In the genomic region with DNA sequence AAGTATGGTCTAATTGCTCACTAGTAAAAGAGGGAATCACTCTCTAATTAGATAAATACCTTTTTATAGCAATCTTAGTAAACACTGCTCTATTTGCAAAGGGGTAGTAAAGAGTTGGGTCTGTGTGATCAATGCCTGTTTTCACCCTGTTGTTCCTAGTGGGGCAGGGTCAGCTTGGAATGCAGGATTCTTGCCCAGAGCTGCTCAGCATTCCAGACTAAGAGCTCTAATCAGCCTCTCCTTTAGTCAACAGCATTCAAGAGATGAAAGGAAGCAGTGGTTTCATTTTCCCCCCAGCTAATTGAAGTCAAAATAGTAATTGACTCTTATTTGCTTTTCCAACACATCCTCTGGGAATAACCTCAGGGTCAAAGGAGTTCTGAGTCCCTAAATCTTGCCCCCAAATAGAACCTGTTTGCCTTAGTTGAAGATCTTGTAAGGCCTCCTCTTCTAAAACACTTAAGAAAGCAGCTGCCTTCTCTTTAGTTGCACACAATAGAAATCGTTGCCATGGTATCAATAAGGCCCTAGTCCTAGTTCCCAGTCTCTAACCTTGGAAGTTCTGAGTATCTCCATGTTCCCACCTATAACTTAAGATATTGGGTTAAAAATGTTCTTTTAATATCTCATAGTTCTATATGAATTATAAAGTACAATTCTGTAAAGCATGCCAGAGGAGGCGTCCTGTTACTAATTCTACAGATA, we compare ENCODE assay signal across 19 mouse cellular contexts.
DNase-seq lines count a peak whose midpoint lies in the region; ATAC-seq and TF ChIP-seq lines count a peak whose summit lies in the region.
"Had no signal": no experiment of that assay in that cellular context is flagged by ENCODE, and none has a peak within 500 bp of the region (broad histone marks: within the 10 kb centered on the region; RNA-seq: fewer than 3 reads in every experiment).

No protein-coding gene starts in this region.

- TF ChIP-seq EP300 in lung, postnatal 0 days (IDR thresholded peaks at IDR 0.05) = peak; percentile 67

- 64% methylated on average over 2 of the region's 2 CpGs for WGBS in midbrain, embryonic 11.5 days
- 58% methylated on average over 2 of the region's 2 CpGs for WGBS in midbrain, embryonic 13.5 days
- 41% methylated on average over 2 of the region's 2 CpGs for WGBS in embryonic facial prominence, embryonic 11.5 days
- 52% methylated on average over 2 of the region's 2 CpGs for WGBS in lung, postnatal 0 days

- H3K36me3 ChIP-seq in midbrain, embryonic 11.5 days (ENCODE audit: control insufficient read depth, insufficient read depth, low read length) = no peaks in the 10 kb centered on the region
- no peaks in the 10 kb centered on the region for H3K36me3 ChIP-seq in midbrain, embryonic 13.5 days
- no peaks in the 10 kb centered on the region for H3K36me3 ChIP-seq in embryonic facial prominence, embryonic 11.5 days (replicated peaks; ENCODE audit: control insufficient read depth, insufficient read depth, low read depth, low read length)
- H3K36me3 ChIP-seq in lung, postnatal 0 days (ENCODE audit: insufficient read depth, low read length) = no peaks in the 10 kb centered on the region
- H3K36me3 ChIP-seq: limb, embryonic 12.5 days had no signal

- no peak overlapping the region for H3K9ac ChIP-seq in midbrain, embryonic 11.5 days (ENCODE audit: low read length)
- H3K9ac ChIP-seq in midbrain, embryonic 13.5 days (replicated peaks) = no peak overlapping the region
- H3K9ac ChIP-seq in embryonic facial prominence, embryonic 11.5 days (replicated peaks; ENCODE audit: low read length) = no peak overlapping the region
- no peak overlapping the region for H3K9ac ChIP-seq in lung, postnatal 0 days (replicated peaks; ENCODE audit: low read depth)
- H3K9ac ChIP-seq: limb, embryonic 12.5 days; liver, embryonic 14.5 days had no signal

- H3K4me1 ChIP-seq in midbrain, embryonic 11.5 days (ENCODE audit: control insufficient read depth, insufficient read depth, low read length) = no peaks in the 10 kb centered on the region
- H3K4me1 ChIP-seq in midbrain, embryonic 13.5 days (replicated peaks) = no peaks in the 10 kb centered on the region
- no peaks in the 10 kb centered on the region for H3K4me1 ChIP-seq in embryonic facial prominence, embryonic 11.5 days (ENCODE audit: control insufficient read depth, insufficient read depth, low read length)
- no peaks in the 10 kb centered on the region for H3K4me1 ChIP-seq in lung, postnatal 0 days (ENCODE audit: insufficient read depth, low read depth, low read length)
- H3K4me1 ChIP-seq: limb, embryonic 12.5 days had no signal

- DNase-seq in midbrain, embryonic 11.5 days (ENCODE audit: low spot score, missing footprints) = no peak
- peak; percentile 35 for DNase-seq in embryonic facial prominence, embryonic 11.5 days (ENCODE audit: low spot score)
- DNase-seq in lung, postnatal 0 days (ENCODE audit: low spot score) = peak; percentile 61
- no peak for DNase-seq in thymus, postnatal 4 days
- DNase-seq in adrenal gland, postnatal 4 days (ENCODE audit: low spot score in 2 of 2) = no peak
- no peak for DNase-seq in gastrocnemius, postnatal 10 days
- DNase-seq: B cell, adult 2 months; cerebellum, adult 9-11 months; heart, adult 11 months; kidney, adult 8-10 months; kidney, postnatal 25 days; layer of hippocampus, adult 9-11 months; spleen, adult 18-20 months had no signal

- H3K27me3 ChIP-seq in midbrain, embryonic 11.5 days (ENCODE audit: control insufficient read depth, insufficient read depth, low read length) = no peaks in the 10 kb centered on the region
- no peaks in the 10 kb centered on the region for H3K27me3 ChIP-seq in midbrain, embryonic 13.5 days
- H3K27me3 ChIP-seq in embryonic facial prominence, embryonic 11.5 days (ENCODE audit: control insufficient read depth, insufficient read depth, low read length) = no peaks in the 10 kb centered on the region
- no peaks in the 10 kb centered on the region for H3K27me3 ChIP-seq in lung, postnatal 0 days (replicated peaks; ENCODE audit: insufficient read depth, low read length)
- H3K27me3 ChIP-seq: limb, embryonic 12.5 days had no signal

- ATAC-seq in midbrain, embryonic 11.5 days (ENCODE audit: low FRiP score) = 0 out of 2 replicates have a peak, but pooled peaks have one; percentile 48
- no peak for ATAC-seq in midbrain, embryonic 13.5 days
- ATAC-seq in embryonic facial prominence, embryonic 11.5 days (replicated peaks; ENCODE audit: insufficient number of reproducible peaks, low FRiP score, low TSS enrichment, low read depth) = no peak
- peak; percentile 81 for ATAC-seq in lung, postnatal 0 days
- ATAC-seq: hindbrain, postnatal 0 days; midbrain, embryonic 16.5 days; Patski had no signal

- H3K4me2 ChIP-seq in midbrain, embryonic 11.5 days = no peak overlapping the region
- no peak overlapping the region for H3K4me2 ChIP-seq in midbrain, embryonic 13.5 days (replicated peaks)
- H3K4me2 ChIP-seq in embryonic facial prominence, embryonic 11.5 days (ENCODE audit: low read depth, low read length) = no peak overlapping the region
- no peak overlapping the region for H3K4me2 ChIP-seq in lung, postnatal 0 days (replicated peaks; ENCODE audit: low read depth, low read length)
- H3K4me2 ChIP-seq: limb, embryonic 12.5 days had no signal

- H3K27ac ChIP-seq in midbrain, embryonic 11.5 days (ENCODE audit: low read depth, low read length) = no peak overlapping the region
- H3K27ac ChIP-seq in midbrain, embryonic 13.5 days = no peak overlapping the region
- H3K27ac ChIP-seq in embryonic facial prominence, embryonic 11.5 days (replicated peaks; ENCODE audit: low read depth, low read length) = no peak overlapping the region
- H3K27ac ChIP-seq in lung, postnatal 0 days (ENCODE audit: low read length) = no peak overlapping the region
- H3K27ac ChIP-seq: hindbrain, postnatal 0 days; limb, embryonic 12.5 days; liver, embryonic 14.5 days had no signal

- TF ChIP-seq CTCF in lung, postnatal 0 days (IDR thresholded peaks at IDR 0.05) = no peak

- H3K9me3 ChIP-seq in midbrain, embryonic 11.5 days (ENCODE audit: control insufficient read depth, low read length) = no peaks in the 10 kb centered on the region
- no peaks in the 10 kb centered on the region for H3K9me3 ChIP-seq in midbrain, embryonic 13.5 days
- H3K9me3 ChIP-seq in embryonic facial prominence, embryonic 11.5 days (replicated peaks; ENCODE audit: control insufficient read depth, low read length) = no peaks in the 10 kb centered on the region
- H3K9me3 ChIP-seq in lung, postnatal 0 days (ENCODE audit: low read length) = no peaks in the 10 kb centered on the region
- H3K9me3 ChIP-seq: limb, embryonic 12.5 days had no signal

- H3K4me3 ChIP-seq in midbrain, embryonic 11.5 days (ENCODE audit: low read depth, low read length) = no peak overlapping the region
- no peak overlapping the region for H3K4me3 ChIP-seq in midbrain, embryonic 13.5 days (replicated peaks)
- no peak overlapping the region for H3K4me3 ChIP-seq in embryonic facial prominence, embryonic 11.5 days (ENCODE audit: low read depth, low read length)
- H3K4me3 ChIP-seq in lung, postnatal 0 days (ENCODE audit: low read depth, low read length) = no peak overlapping the region
- H3K4me3 ChIP-seq: limb, embryonic 12.5 days had no signal

Comparison
In these comparisons a context has a peak if more than half of its experiments do, and no peak if none do; other contexts are left out.
1. ATAC-seq: peak in midbrain, embryonic 11.5 days (single experiment) and lung, postnatal 0 days (single experiment); none in midbrain, embryonic 13.5 days (single experiment) and embryonic facial prominence, embryonic 11.5 days (single experiment).
2. DNase-seq: peak in embryonic facial prominence, embryonic 11.5 days (single experiment) and lung, postnatal 0 days (single experiment); none in midbrain, embryonic 11.5 days (single experiment), thymus, postnatal 4 days (single experiment), adrenal gland, postnatal 4 days (0 of 2) and gastrocnemius, postnatal 10 days (single experiment).